ENCODE assay signal across 8 mouse cellular contexts in the genomic region with DNA sequence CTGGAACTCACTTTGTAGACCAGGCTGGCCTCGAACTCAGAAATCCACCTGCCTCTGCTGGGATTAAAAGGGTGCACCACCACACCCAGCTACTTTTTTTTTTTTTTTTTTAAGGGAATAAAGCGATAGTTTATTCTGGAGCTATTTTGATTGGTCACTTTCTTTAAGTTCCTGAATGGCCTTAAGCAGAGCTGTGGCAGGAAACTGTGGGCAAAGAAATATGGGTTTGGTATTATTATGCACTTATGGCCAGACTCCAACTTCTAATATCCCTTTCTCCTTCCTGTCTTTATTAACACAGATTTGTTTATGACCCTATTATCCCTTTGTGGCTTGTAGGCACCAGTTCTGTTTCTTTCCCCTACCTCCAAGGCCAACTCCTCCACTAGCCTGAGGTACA. TPM values are rescaled to one million over a fixed set of nuclear protein-coding genes. Genes with fewer than 3 reads are reported as not detected.
DNase-seq lines count a peak whose midpoint lies in the region; ATAC-seq and TF ChIP-seq lines count a peak whose summit lies in the region.

No protein-coding gene starts in this region.

- H3K36me3 ChIP-seq in forebrain, embryonic 12.5 days (replicated peaks) = peaks cover 24% of the 10 kb centered on the region
- H3K36me3 ChIP-seq in forebrain, postnatal 0 days (ENCODE audit: insufficient read depth) = 0 out of 2 replicates have a peak, but pooled peaks cover 2% of the 10 kb centered on the region
- H3K36me3 ChIP-seq in lung, embryonic 16.5 days (ENCODE audit: control insufficient read depth, insufficient read depth, low read length) = peaks cover 24% of the 10 kb centered on the region
- H3K36me3 ChIP-seq in intestine, postnatal 0 days (ENCODE audit: control insufficient read depth, insufficient read depth) = peaks cover 30% of the 10 kb centered on the region
- H3K36me3 ChIP-seq in neural tube, embryonic 15.5 days = peaks cover 6% of the 10 kb centered on the region

- no peak overlapping the region for H3K9ac ChIP-seq in forebrain, embryonic 12.5 days
- H3K9ac ChIP-seq in forebrain, postnatal 0 days = no peak overlapping the region
- H3K9ac ChIP-seq in lung, embryonic 16.5 days (ENCODE audit: low read length) = peak overlapping the region; percentile 39
- H3K9ac ChIP-seq in intestine, postnatal 0 days (ENCODE audit: low read depth, low read length) = no peak overlapping the region
- H3K9ac ChIP-seq in neural tube, embryonic 15.5 days (replicated peaks) = no peak overlapping the region

- no peak for ATAC-seq in forebrain, embryonic 12.5 days (ENCODE audit: low FRiP score)
- no peak for ATAC-seq in forebrain, postnatal 0 days
- no peak for ATAC-seq in lung, embryonic 16.5 days (ENCODE audit: low read depth)
- ATAC-seq in intestine, postnatal 0 days = no peak
- no peak for ATAC-seq in neural tube, embryonic 15.5 days (ENCODE audit: low FRiP score)
- no peak for ATAC-seq in inflammation-experienced regulatory T-cells, adult 6 months

- no peak overlapping the region for H3K4me3 ChIP-seq in forebrain, embryonic 12.5 days (replicated peaks)
- no peak overlapping the region for H3K4me3 ChIP-seq in forebrain, postnatal 0 days (ENCODE audit: low read depth, low read length)
- peak overlapping the region; percentile 78 for H3K4me3 ChIP-seq in lung, embryonic 16.5 days (ENCODE audit: low read length)
- H3K4me3 ChIP-seq in lung, adult 2 months (replicated peaks; ENCODE audit: extremely low read depth, low read depth, low read length) = no peak overlapping the region
- H3K4me3 ChIP-seq in intestine, postnatal 0 days (ENCODE audit: low read depth, low read length) = no peak overlapping the region
- H3K4me3 ChIP-seq in neural tube, embryonic 15.5 days (replicated peaks) = peak overlapping the region; percentile 37; the same call in 1 of the 2 replicates

- WGBS in forebrain, embryonic 12.5 days = 73% methylated on average over 2 of the region's 2 CpGs
- 65% methylated on average over 2 of the region's 2 CpGs for WGBS in forebrain, postnatal 0 days
- WGBS in lung, embryonic 16.5 days = 24% methylated on average over 2 of the region's 2 CpGs
- 21% methylated on average over 2 of the region's 2 CpGs for WGBS in lung, adult 2 months
- WGBS in intestine, postnatal 0 days = 44% methylated on average over 2 of the region's 2 CpGs
- 59% methylated on average over 2 of the region's 2 CpGs for WGBS in neural tube, embryonic 15.5 days

- no peaks in the 10 kb centered on the region for H3K9me3 ChIP-seq in forebrain, embryonic 12.5 days
- H3K9me3 ChIP-seq in forebrain, postnatal 0 days (ENCODE audit: low read length) = no peaks in the 10 kb centered on the region
- no peaks in the 10 kb centered on the region for H3K9me3 ChIP-seq in lung, embryonic 16.5 days (ENCODE audit: control insufficient read depth, low read length)
- no peaks in the 10 kb centered on the region for H3K9me3 ChIP-seq in intestine, postnatal 0 days (ENCODE audit: control insufficient read depth)
- no peaks in the 10 kb centered on the region for H3K9me3 ChIP-seq in neural tube, embryonic 15.5 days (replicated peaks)

- peak overlapping the region; percentile 60; the same call in 1 of the 2 replicates for H3K4me2 ChIP-seq in forebrain, embryonic 12.5 days
- no peak overlapping the region for H3K4me2 ChIP-seq in forebrain, postnatal 0 days (ENCODE audit: low read depth)
- peak overlapping the region; percentile 94 for H3K4me2 ChIP-seq in lung, embryonic 16.5 days (ENCODE audit: low read depth, low read length)
- peak overlapping the region; percentile 86 for H3K4me2 ChIP-seq in intestine, postnatal 0 days (replicated peaks; ENCODE audit: low read depth)
- peak overlapping the region; percentile 62 for H3K4me2 ChIP-seq in neural tube, embryonic 15.5 days

- peaks cover 53% of the 10 kb centered on the region for H3K4me1 ChIP-seq in forebrain, embryonic 12.5 days
- peaks cover 16% of the 10 kb centered on the region for H3K4me1 ChIP-seq in forebrain, postnatal 0 days (ENCODE audit: insufficient read depth)
- H3K4me1 ChIP-seq in lung, embryonic 16.5 days (replicated peaks; ENCODE audit: control insufficient read depth, insufficient read depth, low read length) = peaks cover 32% of the 10 kb centered on the region
- peaks cover 3% of the 10 kb centered on the region; the same call in 1 of the 2 replicates for H3K4me1 ChIP-seq in lung, adult 2 months (ENCODE audit: control insufficient read depth, insufficient read depth, low read length)
- H3K4me1 ChIP-seq in intestine, postnatal 0 days (replicated peaks; ENCODE audit: control insufficient read depth, insufficient read depth, low read length) = peaks cover 9% of the 10 kb centered on the region
- peaks cover 50% of the 10 kb centered on the region for H3K4me1 ChIP-seq in neural tube, embryonic 15.5 days

- no peak for TF ChIP-seq CTCF in forebrain, postnatal 0 days (IDR thresholded peaks at IDR 0.05; ENCODE audit: low read depth)
- TF ChIP-seq CTCF in lung, adult 2 months (IDR thresholded peaks at IDR 0.05; ENCODE audit: insufficient read depth, low read length) = no peak
- TF ChIP-seq CTCF in intestine, postnatal 0 days (IDR thresholded peaks at IDR 0.05; ENCODE audit: low read depth) = no peak

- peak overlapping the region; percentile 65; the same call in 1 of the 2 replicates for H3K27ac ChIP-seq in forebrain, embryonic 12.5 days
- no peak overlapping the region for H3K27ac ChIP-seq in forebrain, postnatal 0 days (ENCODE audit: low read depth, low read length)
- H3K27ac ChIP-seq in lung, embryonic 16.5 days (ENCODE audit: low read length) = peak overlapping the region; percentile 99
- peak overlapping the region; percentile 62 for H3K27ac ChIP-seq in intestine, postnatal 0 days (ENCODE audit: low read depth, low read length)
- H3K27ac ChIP-seq in neural tube, embryonic 15.5 days (replicated peaks) = peak overlapping the region; percentile 74

- no peak for DNase-seq in forebrain, postnatal 0 days
- no peak for DNase-seq in lung, adult 2 months
- no peak for DNase-seq in embryo, embryonic 10.5 days (ENCODE audit: low spot score)

- TF ChIP-seq POLR2A in lung, adult 2 months (IDR thresholded peaks at IDR 0.05; ENCODE audit: borderline replicate concordance, extremely low read depth, low read depth, low read length) = no peak

- H3K27me3 ChIP-seq in forebrain, embryonic 12.5 days = no peaks in the 10 kb centered on the region
- H3K27me3 ChIP-seq in forebrain, postnatal 0 days (ENCODE audit: insufficient read depth, low read length) = no peaks in the 10 kb centered on the region
- H3K27me3 ChIP-seq in lung, embryonic 16.5 days (ENCODE audit: control insufficient read depth, insufficient read depth, low read depth, low read length) = no peaks in the 10 kb centered on the region
- no peaks in the 10 kb centered on the region for H3K27me3 ChIP-seq in intestine, postnatal 0 days (replicated peaks; ENCODE audit: control insufficient read depth, insufficient read depth, low read length)
- no peaks in the 10 kb centered on the region for H3K27me3 ChIP-seq in neural tube, embryonic 15.5 days (replicated peaks)

RNA-seq across cellular contexts. Expression of a gene that starts 2.2 kb away (rescaled TPM):
- 28.4 and 30.9 TPM in 2 replicates for polyA plus RNA-seq in forebrain, embryonic 12.5 days (2016; fragmentation: Nextera tagmentation; extraction: Ambion mirVana)
- 15.8 and 19.8 TPM in 2 replicates for total RNA-seq in forebrain, postnatal 0 days (2014; rRNA removed)
- polyA plus RNA-seq in forebrain, postnatal 0 days (2015; fragmentation: Nextera tagmentation; extraction: Ambion mirVana) = 11.3 and 11.8 TPM in 2 replicates
- 110 and 114 TPM in 2 replicates for polyA plus RNA-seq in lung, embryonic 16.5 days (2015; fragmentation: Nextera tagmentation; extraction: Ambion mirVana)
- polyA plus RNA-seq in lung, adult 2 months (2012; rRNA removed) = 69.8 and 84.6 TPM in 2 replicates
- polyA plus RNA-seq in intestine, postnatal 0 days (2015; fragmentation: Nextera tagmentation; extraction: Ambion mirVana) = 43.4 and 48.6 TPM in 2 replicates
- polyA plus RNA-seq in neural tube, embryonic 15.5 days (2015; fragmentation: Nextera tagmentation; extraction: Ambion mirVana) = 22.0 and 35.3 TPM in 2 replicates
- 10 to 100 TPM; 31.2 to 34.1 (median 33.7) TPM for polyA plus RNA-seq in inflammation-experienced regulatory T-cells, adult 6 months (2017; shearing (Covaris generic))

RNA-seq across cellular contexts. Expression of a gene that starts 2.2 kb away (rescaled TPM):
- 363 and 395 TPM in 2 replicates for polyA plus RNA-seq in forebrain, embryonic 12.5 days (2016; fragmentation: Nextera tagmentation; extraction: Ambion mirVana)
- total RNA-seq in forebrain, postnatal 0 days (2014; rRNA removed) = 24.5 and 27.3 TPM in 2 replicates
- 93.9 and 109 TPM in 2 replicates for polyA plus RNA-seq in forebrain, postnatal 0 days (2015; fragmentation: Nextera tagmentation; extraction: Ambion mirVana)
- polyA plus RNA-seq in lung, embryonic 16.5 days (2015; fragmentation: Nextera tagmentation; extraction: Ambion mirVana) = 490 and 518 TPM in 2 replicates
- 6.7 and 11.7 TPM in 2 replicates for polyA plus RNA-seq in lung, adult 2 months (2012; rRNA removed)
- 106 and 118 TPM in 2 replicates for polyA plus RNA-seq in intestine, postnatal 0 days (2015; fragmentation: Nextera tagmentation; extraction: Ambion mirVana)
- 79.3 and 153 TPM in 2 replicates for polyA plus RNA-seq in neural tube, embryonic 15.5 days (2015; fragmentation: Nextera tagmentation; extraction: Ambion mirVana)
- 100 to 1,000 TPM in 1 of 3 experiments, 10 to 100 TPM in 2; 23.3 to 176 (median 34.8) TPM for polyA plus RNA-seq in inflammation-experienced regulatory T-cells, adult 6 months (2017; shearing (Covaris generic))

RNA-seq across cellular contexts. Expression of a gene that starts 8.8 kb away (rescaled TPM):
- 32.2 and 33.1 TPM in 2 replicates for polyA plus RNA-seq in forebrain, embryonic 12.5 days (2016; fragmentation: Nextera tagmentation; extraction: Ambion mirVana)
- total RNA-seq in forebrain, postnatal 0 days (2014; rRNA removed) = 25.6 and 34.9 TPM in 2 replicates
- polyA plus RNA-seq in forebrain, postnatal 0 days (2015; fragmentation: Nextera tagmentation; extraction: Ambion mirVana) = 30.9 and 31.5 TPM in 2 replicates
- polyA plus RNA-seq in lung, embryonic 16.5 days (2015; fragmentation: Nextera tagmentation; extraction: Ambion mirVana) = 24.0 and 26.9 TPM in 2 replicates
- 22.9 and 26.6 TPM in 2 replicates for polyA plus RNA-seq in lung, adult 2 months (2012; rRNA removed)
- polyA plus RNA-seq in intestine, postnatal 0 days (2015; fragmentation: Nextera tagmentation; extraction: Ambion mirVana) = 29.2 and 32.1 TPM in 2 replicates
- 32.7 and 33.1 TPM in 2 replicates for polyA plus RNA-seq in neural tube, embryonic 15.5 days (2015; fragmentation: Nextera tagmentation; extraction: Ambion mirVana)
- polyA plus RNA-seq in inflammation-experienced regulatory T-cells, adult 6 months (2017; shearing (Covaris generic)) = 10 to 100 TPM; 43.1 to 63.7 (median 57.5) TPM

RNA-seq across cellular contexts. Expression of a gene that starts 9.6 kb away (rescaled TPM):
- 47.2 and 48.8 TPM in 2 replicates for polyA plus RNA-seq in forebrain, embryonic 12.5 days (2016; fragmentation: Nextera tagmentation; extraction: Ambion mirVana)
- total RNA-seq in forebrain, postnatal 0 days (2014; rRNA removed) = 62.5 and 72.1 TPM in 2 replicates
- 42.5 and 43.5 TPM in 2 replicates for polyA plus RNA-seq in forebrain, postnatal 0 days (2015; fragmentation: Nextera tagmentation; extraction: Ambion mirVana)
- 31.5 and 33.3 TPM in 2 replicates for polyA plus RNA-seq in lung, embryonic 16.5 days (2015; fragmentation: Nextera tagmentation; extraction: Ambion mirVana)
- polyA plus RNA-seq in lung, adult 2 months (2012; rRNA removed) = 60.6 and 138 TPM in 2 replicates
- 17.1 and 17.5 TPM in 2 replicates for polyA plus RNA-seq in intestine, postnatal 0 days (2015; fragmentation: Nextera tagmentation; extraction: Ambion mirVana)
- polyA plus RNA-seq in neural tube, embryonic 15.5 days (2015; fragmentation: Nextera tagmentation; extraction: Ambion mirVana) = 38.8 and 41.1 TPM in 2 replicates
- 1 to 10 TPM; 9.0 to 9.6 (median 9.5) TPM for polyA plus RNA-seq in inflammation-experienced regulatory T-cells, adult 6 months (2017; shearing (Covaris generic))

RNA-seq across cellular contexts. Expression of a gene that starts 16.1 kb away (rescaled TPM):
- 14.4 and 14.7 TPM in 2 replicates for polyA plus RNA-seq in forebrain, embryonic 12.5 days (2016; fragmentation: Nextera tagmentation; extraction: Ambion mirVana)
- 16.9 and 21.6 TPM in 2 replicates for total RNA-seq in forebrain, postnatal 0 days (2014; rRNA removed)
- 16.9 and 27.8 TPM in 2 replicates for polyA plus RNA-seq in forebrain, postnatal 0 days (2015; fragmentation: Nextera tagmentation; extraction: Ambion mirVana)
- polyA plus RNA-seq in lung, embryonic 16.5 days (2015; fragmentation: Nextera tagmentation; extraction: Ambion mirVana) = 35.8 and 38.3 TPM in 2 replicates
- 66.2 and 78.1 TPM in 2 replicates for polyA plus RNA-seq in lung, adult 2 months (2012; rRNA removed)
- 52.2 and 55.8 TPM in 2 replicates for polyA plus RNA-seq in intestine, postnatal 0 days (2015; fragmentation: Nextera tagmentation; extraction: Ambion mirVana)
- 16.1 and 23.2 TPM in 2 replicates for polyA plus RNA-seq in neural tube, embryonic 15.5 days (2015; fragmentation: Nextera tagmentation; extraction: Ambion mirVana)
- 10 to 100 TPM; 41.1 to 46.1 (median 42.2) TPM for polyA plus RNA-seq in inflammation-experienced regulatory T-cells, adult 6 months (2017; shearing (Covaris generic))

Comparison
In these comparisons a context has a peak if more than half of its experiments do, and no peak if none do; other contexts are left out.
1. H3K4me3 ChIP-seq: peak in lung, embryonic 16.5 days (single experiment) and neural tube, embryonic 15.5 days (single experiment); none in forebrain, embryonic 12.5 days (single experiment), forebrain, postnatal 0 days (single experiment), lung, adult 2 months (single experiment) and intestine, postnatal 0 days (single experiment).